Mouse (Mus musculus) small intestine, adult 2 months (tissue): ENCODE measurements around the gene Sash3.

Experiments
- CTCF ChIP-seq: fragments of 200-500 bp; IDR thresholded peaks from 2 replicates; pipeline ENCODE4 v1.5.1; 2012; ENCODE audit warnings: low read depth, mild to moderate bottlenecking, control low read depth, inconsistent platforms, low read length, moderate library complexity, mixed read lengths; ENCODE audit not compliant: insufficient replicate concordance, insufficient read length; ENCODE audit errors: extremely low read depth
- POLR2A ChIP-seq: fragments of 200-500 bp; IDR thresholded peaks from 2 replicates; pipeline ENCODE4 v1.6.1; 2012; ENCODE audit warnings: low read depth, mild to moderate bottlenecking, control low read depth, inconsistent platforms, low read length, moderate library complexity

DNA sequence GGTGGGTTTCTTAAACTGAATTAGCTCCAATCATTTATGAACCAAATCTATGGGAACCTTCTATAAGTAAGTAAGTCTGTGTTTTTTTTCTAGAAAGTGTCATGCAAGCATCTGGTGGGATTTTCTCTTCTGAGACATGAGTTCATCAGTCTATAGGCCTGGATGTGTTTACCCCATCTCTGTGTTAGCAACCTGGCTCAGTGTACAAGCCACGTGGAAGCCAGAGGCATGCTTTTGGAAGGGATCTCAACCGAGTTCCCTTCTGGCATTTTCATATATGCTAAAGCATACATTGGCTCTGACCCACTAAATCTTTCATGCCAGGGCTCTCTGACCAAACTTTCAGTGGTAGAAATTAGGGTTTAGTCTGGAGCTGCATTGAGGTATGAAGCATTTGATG lies 7.7 kb downstream of the Sash3 start:
- TF ChIP-seq CTCF = no peak
- TF ChIP-seq POLR2A = no peak
